Mouse (Mus musculus) layer of hippocampus, postnatal 10 days (tissue): Measurements from ENCODE around the gene Tspyl3. TPM values are rescaled to one million over a fixed set of nuclear protein-coding genes. Genes with fewer than 3 reads are reported as not detected.

Source experiments
- DNase-seq, 2 experiments: peaks; one replicate each; pipeline ENCODE4 v3.0.0; 2021; ENCODE audit warnings: low spot score in 2 of 2
- total RNA-seq, 2 experiments: library from RNA; stranded (reverse); gene quantifications; 2 replicates each; pipeline ENCODE4 v1.2.3; 2021

Tspyl3 gene
- total RNA-seq, 2 experiments from 2014 or later, result 30.6 to 32.7 TPM

GRCm38 (mm10) chr2:153228523-153228922, 3.3 kb upstream of the Tspyl3 start:
- DNase-seq, result no peak

GRCm38 (mm10) chr2:153227959-153228358, 2.7 kb upstream of the Tspyl3 start:
- no peak for DNase-seq

- no peak for DNase-seq
These were observed 333 bp upstream of the Tspyl3 start for GRCm38 (mm10) chr2:153225595-153225953.

GRCm38 (mm10) chr2:153222566-153222965, 2.7 kb downstream of the Tspyl3 start:
- DNase-seq, result no peak

- DNase-seq, result no peak
These were observed 3.1 kb downstream of the Tspyl3 start for GRCm38 (mm10) chr2:153222130-153222529.

GRCm38 (mm10) chr2:153221620-153222019, 3.6 kb downstream of the Tspyl3 start:
- DNase-seq, result no peak

GRCm38 (mm10) chr2:153218516-153218915, 6.7 kb downstream of the Tspyl3 start:
- no peak for DNase-seq

GRCm38 (mm10) chr2:153217826-153218340, 7.4 kb downstream of the Tspyl3 start:
- DNase-seq, result no peak

GRCm38 (mm10) chr2:153215421-153215820, 9.8 kb downstream of the Tspyl3 start:
- no peak for DNase-seq

- no peak for DNase-seq
These were observed 10.4 kb downstream of the Tspyl3 start for GRCm38 (mm10) chr2:153214771-153215259.

- no peak for DNase-seq
These were observed 11.9 kb downstream of the Tspyl3 start for GRCm38 (mm10) chr2:153213351-153213750.

GRCm38 (mm10) chr2:153211451-153211850, 13.8 kb downstream of the Tspyl3 start:
- no peak for DNase-seq

GRCm38 (mm10) chr2:153209286-153209685, 16.0 kb downstream of the Tspyl3 start:
- DNase-seq, result peak in 1 of 2 experiments; percentile 26

- DNase-seq, result no peak
These were observed 17.1 kb downstream of the Tspyl3 start for GRCm38 (mm10) chr2:153208149-153208548.

- no peak for DNase-seq
These were observed 22.5 kb downstream of the Tspyl3 start for GRCm38 (mm10) chr2:153202766-153203165.

GRCm38 (mm10) chr2:153199114-153199513, 26.1 kb downstream of the Tspyl3 start:
- no peak for DNase-seq

- DNase-seq, result no peak
These were observed 26.8 kb downstream of the Tspyl3 start for GRCm38 (mm10) chr2:153198485-153198884.

- no peak for DNase-seq
These were observed 31.0 kb downstream of the Tspyl3 start for GRCm38 (mm10) chr2:153194255-153194654.

GRCm38 (mm10) chr2:153191242-153191641, 34.0 kb downstream of the Tspyl3 start:
- no peak for DNase-seq

- no peak for DNase-seq
These were observed 37.4 kb downstream of the Tspyl3 start for GRCm38 (mm10) chr2:153187848-153188247.

GRCm38 (mm10) chr2:153186176-153186591, 39.1 kb downstream of the Tspyl3 start:
- DNase-seq, result peak; percentile 53 to 64

GRCm38 (mm10) chr2:153179961-153180360, 45.3 kb downstream of the Tspyl3 start:
- DNase-seq, result no peak

- DNase-seq, result no peak
These were observed 45.9 kb downstream of the Tspyl3 start for GRCm38 (mm10) chr2:153179126-153179860.
